Mouse (Mus musculus) heart, embryonic 10.5 days (tissue): ENCODE data around the gene Arpc5. TPM values are rescaled to one million over a fixed set of nuclear protein-coding genes. Genes with fewer than 3 reads are reported as not detected.
"Not testable (repeated sequence)": the region's sequence is repeated elsewhere in the genome, so short reads cannot be mapped to it uniquely, and the experiment has no call there.

ENCODE experiments used
- DNase-seq: peaks from one replicate; pipeline ENCODE4 v3.0.0-alpha.2; 2017; ENCODE audit warnings: low spot score
- H3K27ac ChIP-seq: fragments of 300-500 bp; sonication (generic); 2 replicates; pipeline ENCODE4 v1.5.1; 2016; ENCODE audit warnings: mild to moderate bottlenecking
- H3K27me3 ChIP-seq: fragments of 300-500 bp; sonication (generic); 2 replicates; pipeline ENCODE4 v1.6.1; 2016; ENCODE audit warnings: mild to moderate bottlenecking; ENCODE audit not compliant: poor library complexity, insufficient read depth, severe bottlenecking
- H3K36me3 ChIP-seq: fragments of 300-500 bp; sonication (generic); 2 replicates; pipeline ENCODE4 v1.6.1; 2016; ENCODE audit warnings: mild to moderate bottlenecking, moderate library complexity
- H3K4me1 ChIP-seq: fragments of 300-500 bp; sonication (generic); 2 replicates; pipeline ENCODE4 v1.6.1; 2016; ENCODE audit warnings: mild to moderate bottlenecking
- H3K4me3 ChIP-seq: fragments of 300-500 bp; sonication (generic); 2 replicates; pipeline ENCODE4 v1.5.1; 2016; ENCODE audit warnings: mild to moderate bottlenecking, moderate library complexity
- H3K9me3 ChIP-seq: fragments of 300-500 bp; sonication (generic); 2 replicates; pipeline ENCODE4 v1.6.1; 2016; ENCODE audit warnings: mild to moderate bottlenecking, moderate library complexity
- WGBS: fragments of 180-500 bp; shearing (Covaris S2); methylation state at CpG from one replicate; pipeline ENCODE4 v1.1.7; 2016; 5-methylcytosine and 5-hydroxymethylcytosine counted together
- polyA plus RNA-seq: library from polyadenylated mRNA; unstranded; fragments of >200 nt; fragmentation: Nextera tagmentation; extraction: Ambion mirVana; gene quantifications from 2 replicates; pipeline ENCODE4 v1.2.1, GENCODE M21; 2016

Arpc5 gene
- polyA plus RNA-seq, 1 experiment from 2014 or later, result 238 TPM

DNA sequence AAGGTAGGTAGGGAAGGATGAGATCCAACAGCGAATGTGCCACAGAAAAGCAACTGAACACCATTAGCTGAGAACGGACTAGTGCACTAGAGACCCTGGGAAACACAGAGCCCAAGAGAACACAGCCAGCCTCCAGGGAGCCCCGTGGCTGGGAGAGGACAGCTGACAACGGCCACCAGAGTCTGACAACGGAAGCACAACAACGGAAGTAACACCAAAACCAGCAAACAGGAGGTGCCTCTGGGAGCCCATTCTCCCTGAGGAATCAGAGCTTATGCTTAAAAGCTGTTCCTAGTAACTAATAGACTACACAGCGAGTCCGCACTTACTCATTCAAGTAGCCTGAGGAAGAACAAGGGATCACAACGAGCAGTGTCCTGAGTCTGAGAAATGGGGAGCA is 17.1 kb upstream of the Arpc5 start:
- Histone ChIP-seq H3K4me1 (0 out of 2 replicates have a peak, but pooled peaks cover 4% of the 10 kb centered on the region), H3K27me3 (no peaks in the 10 kb centered on the region), H3K9me3 (no peaks in the 10 kb centered on the region), H3K36me3 (no peaks in the 10 kb centered on the region), H3K27ac (no peak overlapping the region), H3K4me3 (no peak overlapping the region)
- DNase-seq, result no peak
- WGBS, result 66% methylated on average over 9 of the region's 9 CpGs

DNA sequence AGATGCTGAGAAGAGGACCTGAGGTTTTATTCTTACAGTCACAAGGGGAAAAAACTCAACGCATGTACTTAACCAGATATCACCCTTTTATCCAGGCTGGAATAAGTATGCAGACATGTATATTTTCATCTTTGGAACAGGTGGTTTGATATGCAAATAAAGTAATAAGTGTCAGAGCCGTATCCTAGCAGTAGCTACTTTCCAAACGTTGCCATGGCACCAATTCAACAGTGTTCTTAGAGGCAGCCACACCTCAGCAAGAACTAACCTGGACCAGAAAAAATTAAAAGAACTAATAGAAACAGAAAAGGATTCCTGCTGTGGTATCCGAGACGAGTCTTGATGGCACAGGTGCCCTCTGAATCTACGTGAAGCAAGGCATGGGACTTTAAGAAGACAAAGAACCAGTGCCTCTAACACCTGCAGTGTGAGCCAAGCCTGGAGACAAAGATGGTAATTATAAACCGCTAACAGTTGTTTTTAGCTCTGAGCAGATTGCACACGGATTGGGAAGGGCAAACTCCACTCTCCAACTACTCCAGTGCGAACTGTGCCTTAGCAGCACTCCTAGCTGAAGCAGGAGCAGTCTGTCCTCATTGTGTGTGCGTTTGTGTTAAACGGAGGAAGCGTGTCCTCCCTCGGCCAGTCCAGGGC is 15.9 kb upstream of the Arpc5 start, which contains the start of gene Apobec4:
Gene Apobec4, plus strand, starts transcription at position 240 of the 654 bp plus-strand sequence.
- 75% methylated on average over 13 of the region's 13 CpGs for WGBS
- Histone ChIP-seq H3K9me3 (no peaks in the 10 kb centered on the region), H3K4me3 (no peak within 1 kb of the TSS), H3K27ac (no peak within 1 kb of the TSS), H3K27me3 (no peaks in the 10 kb centered on the region), H3K36me3 (no peaks in the 10 kb centered on the region), H3K4me1 (0 out of 2 replicates have a peak, but pooled peaks cover 4% of the 10 kb centered on the region)
- no peak for DNase-seq

DNA sequence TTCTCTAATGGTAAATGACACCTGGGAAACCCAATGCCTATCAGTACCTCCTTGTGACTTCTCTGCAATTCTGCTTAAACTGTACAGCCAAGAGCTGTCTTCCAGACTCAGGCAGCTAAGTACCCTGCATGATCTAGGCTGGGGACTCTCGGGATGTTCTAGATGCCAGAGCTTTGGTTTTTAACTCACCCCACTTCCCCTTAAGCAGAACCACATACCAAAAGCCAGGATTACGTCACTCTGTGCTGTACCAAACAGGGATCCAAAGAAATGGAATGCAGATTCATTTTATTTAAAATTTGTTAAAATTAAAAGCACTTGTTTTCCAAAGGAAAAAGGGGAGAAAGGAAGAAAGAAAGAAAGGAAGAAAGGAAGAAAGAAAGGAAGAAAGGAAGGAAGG is 4.6 kb upstream of the Arpc5 start:
- peaks cover 14% of the 10 kb centered on the region for H3K27me3 ChIP-seq
- no peak overlapping the region for H3K4me3 ChIP-seq
- 66% methylated on average over 2 of the region's 2 CpGs for WGBS
- no peaks in the 10 kb centered on the region for H3K9me3 ChIP-seq
- H3K4me1 ChIP-seq, result peaks cover 10% of the 10 kb centered on the region; the same call in 1 of the 2 replicates
- DNase-seq, result no peak
- H3K27ac ChIP-seq, result no peak overlapping the region
- no peaks in the 10 kb centered on the region for H3K36me3 ChIP-seq

DNA sequence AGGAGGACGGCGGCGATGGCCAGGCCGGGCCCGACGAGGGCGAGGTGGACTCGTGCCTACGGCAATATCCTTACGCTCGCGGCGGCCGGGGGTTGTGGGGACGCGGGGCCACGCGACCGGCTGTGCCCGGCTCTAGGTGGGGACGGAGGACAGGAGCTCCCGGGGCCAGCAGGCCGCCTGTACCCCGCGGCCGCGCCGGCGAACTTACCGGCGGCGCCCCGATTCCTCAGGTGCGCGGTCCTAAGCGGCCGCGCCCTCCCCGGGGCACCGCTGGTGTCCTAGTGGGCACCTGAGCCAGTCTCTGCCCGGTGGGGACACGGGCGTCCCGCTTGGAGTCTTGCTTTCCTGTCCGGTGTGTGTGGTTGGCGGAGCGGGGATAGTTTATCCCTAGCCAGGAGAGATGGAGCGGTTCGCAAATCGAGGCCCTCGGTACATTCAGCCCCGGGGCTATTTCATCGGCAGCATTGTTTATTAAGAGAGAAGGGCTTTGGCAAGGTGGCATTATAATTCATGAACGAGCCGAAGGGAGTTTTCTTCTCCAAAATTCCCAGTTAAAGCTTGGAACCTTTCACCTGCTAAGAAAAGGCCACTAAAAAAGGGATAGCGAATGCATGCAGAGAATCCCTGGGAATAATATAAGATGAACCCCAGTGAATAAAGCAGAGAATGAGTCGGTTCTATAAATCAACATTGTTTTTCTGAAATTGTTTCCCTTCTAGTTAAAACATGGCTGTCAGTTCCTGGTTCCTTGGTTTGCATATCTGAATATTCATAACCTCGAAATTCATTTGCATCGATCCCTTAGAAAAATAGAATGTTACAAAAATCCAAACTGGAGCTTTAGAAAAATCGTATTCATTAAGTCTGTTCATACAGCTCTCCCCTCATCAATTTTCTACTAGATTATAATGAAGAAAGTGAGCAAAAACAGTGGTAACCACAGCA is 734 bp downstream of the Arpc5 start:
- Histone ChIP-seq H3K36me3 (peaks cover 29% of the 10 kb centered on the region), H3K4me3 (peak overlapping the region; percentile 99), H3K27ac (peak overlapping the region; percentile 97), H3K27me3 (peaks cover 14% of the 10 kb centered on the region), H3K4me1 (peaks cover 10% of the 10 kb centered on the region; the same call in 1 of the 2 replicates), H3K9me3 (no peaks in the 10 kb centered on the region)
- DNase-seq, result peak; percentile 83
- 3% methylated on average over 59 of the region's 60 CpGs for WGBS

DNA sequence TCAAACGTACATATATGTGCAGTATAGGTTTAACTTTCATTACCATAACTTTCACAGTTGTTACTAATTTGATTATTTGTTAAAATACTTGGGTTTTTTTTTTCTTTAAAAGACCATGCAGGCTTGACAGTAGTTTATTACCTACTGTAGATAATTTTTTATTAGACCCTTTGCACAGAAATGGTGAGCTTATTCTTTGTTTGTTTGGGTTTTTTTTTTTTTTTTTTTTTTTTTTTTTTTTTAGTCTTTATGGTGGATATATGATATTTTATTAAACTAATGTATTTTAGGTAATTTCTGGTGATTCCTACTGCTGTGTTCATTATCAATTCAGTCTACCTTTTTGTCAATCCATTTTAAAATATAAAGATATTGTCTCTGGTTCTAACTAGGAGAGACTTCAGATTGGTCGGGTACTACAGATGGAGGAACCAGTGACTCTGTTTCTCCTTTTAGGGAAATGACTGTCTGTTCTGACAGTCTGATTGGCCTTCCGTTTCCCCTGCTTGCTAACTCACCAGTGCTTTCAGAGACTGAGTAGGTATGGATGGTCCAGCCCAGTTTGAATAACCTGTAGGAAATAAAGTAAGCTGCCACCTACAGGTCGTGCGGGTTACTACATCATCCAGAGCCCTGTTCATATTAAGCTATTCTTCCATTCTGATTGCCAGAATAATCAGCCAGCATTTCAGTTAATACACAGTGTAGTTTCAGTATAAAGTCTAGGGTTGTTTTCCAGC is 1.6 kb downstream of the Arpc5 start:
- peak overlapping the region; percentile 97 for H3K27ac ChIP-seq
- peaks cover 14% of the 10 kb centered on the region for H3K27me3 ChIP-seq
- peaks cover 10% of the 10 kb centered on the region; the same call in 1 of the 2 replicates for H3K4me1 ChIP-seq
- H3K9me3 ChIP-seq, result no peaks in the 10 kb centered on the region
- 9% methylated on average over 5 of the region's 5 CpGs for WGBS
- H3K4me3 ChIP-seq, result peak overlapping the region; percentile 99
- peaks cover 37% of the 10 kb centered on the region for H3K36me3 ChIP-seq
- DNase-seq, result peak; percentile 94

DNA sequence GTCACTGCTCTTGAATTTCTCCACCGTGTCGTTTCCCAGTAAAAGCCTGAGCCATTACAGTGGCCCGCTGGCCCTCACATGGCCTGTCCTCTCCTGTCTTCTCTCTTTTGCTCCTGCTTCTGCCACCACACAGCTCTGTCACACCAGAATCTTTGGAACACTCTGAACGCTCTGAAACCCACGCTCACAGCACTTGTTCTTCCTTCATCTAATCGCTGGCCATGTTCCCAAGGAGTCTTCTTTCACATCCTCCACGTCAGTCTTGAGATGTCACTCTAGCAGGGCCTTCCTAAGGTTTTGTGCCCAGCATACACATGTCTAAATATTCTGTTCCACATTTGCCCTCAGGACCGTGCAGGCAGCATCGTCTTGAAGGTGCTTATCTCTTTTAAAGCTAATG is 4.7 kb downstream of the Arpc5 start:
- Histone ChIP-seq H3K4me1 (0 out of 2 replicates have a peak, but pooled peaks cover 4% of the 10 kb centered on the region), H3K4me3 (no peak overlapping the region), H3K36me3 (peaks cover 68% of the 10 kb centered on the region), H3K9me3 (no peaks in the 10 kb centered on the region), H3K27me3 (no peaks in the 10 kb centered on the region), H3K27ac (no peak overlapping the region)
- DNase-seq, result no peak
- WGBS, result 91% methylated on average over 9 of the region's 9 CpGs

DNA sequence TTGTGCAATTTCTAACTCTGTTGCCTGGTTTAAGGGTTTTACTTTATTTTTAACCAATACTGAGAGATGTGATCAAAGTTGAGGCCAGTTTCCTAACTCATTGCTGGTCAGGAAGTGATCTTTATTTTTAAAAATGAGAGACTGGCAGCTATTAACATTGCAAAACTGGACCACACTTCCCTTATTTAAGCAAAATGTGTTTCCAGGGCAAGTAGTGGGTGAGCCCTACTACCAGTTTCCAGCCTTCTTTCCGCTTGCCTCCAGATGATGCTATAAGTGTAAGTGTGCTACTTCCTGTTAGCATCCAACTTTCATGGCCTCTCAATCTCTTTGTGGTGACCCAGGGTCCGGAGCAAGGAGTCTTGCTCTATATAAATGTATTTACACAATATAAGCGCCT is 8.3 kb downstream of the Arpc5 start:
- H3K27me3 ChIP-seq, H3K4me3 ChIP-seq, H3K9me3 ChIP-seq, H3K27ac ChIP-seq, DNase-seq, H3K4me1 ChIP-seq: not testable (repeated sequence)
- 95% methylated on average over 3 of the region's 3 CpGs for WGBS
- peaks cover 64% of the 10 kb centered on the region for H3K36me3 ChIP-seq

DNA sequence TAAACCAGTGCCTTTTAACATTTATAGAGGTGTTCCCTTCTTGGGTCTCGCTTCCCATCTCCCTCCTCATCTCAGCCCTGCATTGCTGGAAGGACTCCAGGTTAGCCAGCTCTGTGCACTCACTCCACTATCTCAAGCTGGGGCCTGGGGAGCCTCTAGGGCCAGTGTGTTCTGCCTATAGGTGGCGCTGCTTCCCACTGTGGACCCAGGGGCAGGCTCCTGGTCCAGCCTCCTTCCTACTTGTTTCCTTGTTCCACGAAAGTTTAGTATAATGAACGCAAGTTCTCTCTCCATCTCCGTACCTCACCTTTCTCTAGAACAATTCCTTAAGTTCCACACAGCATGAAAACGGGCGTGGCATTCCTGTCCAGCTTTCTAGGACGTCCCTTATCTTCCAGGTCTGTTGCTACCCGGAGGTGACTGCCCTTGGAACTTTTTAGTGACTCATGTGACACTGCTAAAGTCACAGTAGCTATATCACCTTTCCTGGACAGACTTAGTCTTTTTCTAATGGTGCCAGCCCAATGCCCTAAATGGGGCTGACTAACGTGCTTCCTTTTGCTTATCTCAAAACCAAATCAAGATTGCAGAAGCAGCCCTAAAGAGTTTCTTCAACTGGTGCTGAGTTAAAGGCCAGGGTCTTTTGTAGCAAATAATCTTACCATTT is 12.9 kb downstream of the Arpc5 start:
- Histone ChIP-seq H3K36me3 (peaks cover 23% of the 10 kb centered on the region), H3K27ac (no peak overlapping the region), H3K27me3 (no peaks in the 10 kb centered on the region), H3K4me3 (no peak overlapping the region), H3K9me3 (no peaks in the 10 kb centered on the region), H3K4me1 (no peaks in the 10 kb centered on the region)
- no peak for DNase-seq
- WGBS, result 19% methylated on average over 10 of the region's 10 CpGs

DNA sequence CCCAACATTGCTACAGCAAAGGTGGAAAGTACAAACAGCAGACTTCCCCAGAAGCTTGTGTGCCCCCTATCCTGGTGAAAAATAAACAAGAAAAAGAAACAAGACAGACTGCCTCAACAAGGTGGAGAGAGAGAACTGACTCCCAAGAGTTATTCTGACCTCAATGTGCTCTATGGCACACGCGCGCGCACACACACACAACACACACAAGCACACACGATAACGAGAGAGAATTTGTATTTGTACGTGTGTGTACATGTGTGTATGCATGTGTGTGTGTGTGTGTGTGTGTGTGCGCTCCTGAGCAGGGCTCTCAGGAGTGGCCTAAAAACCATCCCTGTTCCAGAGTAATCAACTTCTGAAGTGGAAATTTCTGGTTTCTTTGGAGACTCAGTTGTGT is 18.3 kb downstream of the Arpc5 start:
- Histone ChIP-seq H3K4me1 (no peaks in the 10 kb centered on the region), H3K27ac (no peak overlapping the region), H3K4me3 (no peak overlapping the region), H3K27me3 (no peaks in the 10 kb centered on the region), H3K9me3 (no peaks in the 10 kb centered on the region), H3K36me3 (no peaks in the 10 kb centered on the region)
- DNase-seq, result no peak
- 93% methylated on average over 8 of the region's 8 CpGs for WGBS

DNA sequence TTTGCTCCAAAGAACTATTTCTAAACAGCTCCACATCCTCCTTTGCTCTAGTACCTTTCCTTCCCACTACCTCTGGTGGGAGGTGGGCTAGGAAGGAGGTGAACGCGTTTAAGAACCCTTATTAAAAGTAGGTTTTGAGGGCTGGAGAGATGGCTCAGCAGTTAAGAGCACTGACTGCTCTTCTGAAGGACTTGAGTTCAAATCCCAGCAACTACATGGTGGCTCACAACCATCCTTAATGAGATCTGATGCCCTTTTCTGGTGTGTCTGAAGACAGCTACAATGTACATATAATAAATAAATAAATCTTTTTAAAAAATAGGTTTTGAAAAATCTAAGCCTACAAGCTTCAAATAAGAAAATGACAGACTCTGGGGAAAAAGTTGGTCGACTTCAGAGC is 19.1 kb downstream of the Arpc5 start:
- not testable (repeated sequence) for H3K4me1 ChIP-seq, H3K27me3 ChIP-seq, H3K9me3 ChIP-seq, H3K36me3 ChIP-seq, H3K4me3 ChIP-seq, H3K27ac ChIP-seq, DNase-seq
- WGBS, result 84% methylated on average over 3 of the region's 3 CpGs

DNA sequence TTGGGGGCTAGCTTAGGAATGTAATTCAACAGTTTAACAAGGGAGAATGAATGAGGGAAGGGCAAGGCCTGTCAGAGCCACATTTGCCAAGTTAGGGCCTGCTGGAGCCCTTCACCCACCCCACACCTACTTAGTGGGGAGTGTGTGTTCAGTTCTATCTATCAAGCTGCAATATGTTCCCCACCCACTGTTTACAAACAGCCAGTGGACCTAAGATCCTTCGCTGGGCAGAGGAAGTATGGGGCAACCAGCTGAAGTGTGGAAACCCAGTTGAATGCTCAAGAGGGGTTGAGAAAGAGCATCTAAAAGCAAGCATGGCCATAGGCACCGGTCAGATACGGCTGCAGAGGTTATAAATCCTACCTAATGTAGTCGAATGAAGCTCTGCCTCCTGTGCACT is 20.6 kb downstream of the Arpc5 start:
- no peak for DNase-seq
- 89% methylated on average over 4 of the region's 4 CpGs for WGBS
- H3K9me3 ChIP-seq, result no peaks in the 10 kb centered on the region
- no peak overlapping the region for H3K4me3 ChIP-seq
- H3K36me3 ChIP-seq, result no peaks in the 10 kb centered on the region
- H3K4me1 ChIP-seq, result peaks cover 17% of the 10 kb centered on the region
- H3K27ac ChIP-seq, result no peak overlapping the region
- no peaks in the 10 kb centered on the region for H3K27me3 ChIP-seq

DNA sequence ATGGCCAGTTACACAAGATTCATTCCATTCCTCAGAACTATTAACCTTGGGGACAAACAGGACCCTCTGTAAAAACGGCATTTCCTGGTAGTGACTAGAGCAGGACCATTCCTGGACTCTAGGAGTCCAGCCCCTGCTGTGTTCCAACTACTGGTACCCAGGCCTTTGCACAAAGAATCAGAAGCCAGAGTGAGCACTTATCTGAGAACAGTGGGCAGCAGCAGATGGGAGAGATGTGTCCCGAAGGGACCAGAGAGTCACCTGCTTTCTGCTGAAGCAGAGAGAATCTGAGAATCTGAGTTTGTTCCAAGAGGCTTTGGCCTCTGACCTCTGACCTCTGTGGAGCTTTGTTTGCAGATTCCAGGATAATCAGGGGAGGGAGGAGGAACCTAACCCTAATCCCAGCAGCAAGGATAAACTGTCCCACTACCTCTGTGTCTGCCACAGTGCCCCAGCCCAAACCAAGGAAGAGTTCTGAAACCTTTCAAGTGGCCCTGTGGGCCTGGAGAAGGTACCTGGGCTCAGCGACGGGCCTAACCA is 21.8 kb downstream of the Arpc5 start:
- 59% methylated on average over 4 of the region's 4 CpGs for WGBS
- no peak for DNase-seq
- no peak overlapping the region for H3K27ac ChIP-seq
- H3K4me3 ChIP-seq, result no peak overlapping the region
- H3K36me3 ChIP-seq, result no peaks in the 10 kb centered on the region
- peaks cover 25% of the 10 kb centered on the region for H3K4me1 ChIP-seq
- no peaks in the 10 kb centered on the region for H3K9me3 ChIP-seq
- no peaks in the 10 kb centered on the region for H3K27me3 ChIP-seq
